Mouse (Mus musculus): Measurements from ENCODE around the gene Cdc14a. TPM values are rescaled to one million over a fixed set of nuclear protein-coding genes. Genes with fewer than 3 reads are reported as not detected.

The Cdc14a gene
- polyA plus RNA-seq, 1 experiment from 2014 or later = 4.0 TPM

DNA sequence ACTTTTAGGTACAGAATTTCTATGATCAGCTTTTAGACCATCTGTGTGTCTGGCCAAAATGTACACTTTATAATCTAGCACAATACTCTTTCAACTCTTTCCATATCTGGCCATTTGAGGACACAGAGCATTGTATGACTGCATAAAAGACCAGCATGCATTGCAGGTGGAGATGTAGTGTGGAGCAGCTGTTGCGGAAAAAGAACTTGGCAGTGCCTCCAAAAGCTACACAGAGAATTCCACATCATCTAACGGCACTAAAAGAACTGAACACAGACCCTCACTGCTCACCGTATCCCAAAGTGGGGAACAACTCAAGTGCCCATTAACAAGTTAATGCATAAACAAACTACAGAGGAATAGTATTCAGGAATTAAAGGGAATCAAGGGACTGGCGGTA lies 112.0 kb downstream of the Cdc14a start:
- ATAC-seq = no peak
- H3K36me3 ChIP-seq (ENCODE audit: control insufficient read depth, insufficient read depth, low read length) = no peaks in the 10 kb centered on the region
- no peak overlapping the region for H3K4me2 ChIP-seq (ENCODE audit: low read length)
- WGBS = 78% methylated on average over 4 of the region's 4 CpGs
- no peak overlapping the region for H3K4me3 ChIP-seq (ENCODE audit: low read depth, low read length)
- H3K9ac ChIP-seq (ENCODE audit: low read depth, low read length) = no peak overlapping the region
- H3K27ac ChIP-seq (ENCODE audit: low read length) = no peak overlapping the region
- H3K4me1 ChIP-seq (ENCODE audit: control insufficient read depth, insufficient read depth, low read length) = no peaks in the 10 kb centered on the region
- H3K9me3 ChIP-seq (replicated peaks; ENCODE audit: control insufficient read depth, low read length, poor library complexity, severe bottlenecking) = 0 out of 2 replicates have a peak, but pooled peaks cover 2% of the 10 kb centered on the region
- no peaks in the 10 kb centered on the region for H3K27me3 ChIP-seq (ENCODE audit: control insufficient read depth, insufficient read depth, low read depth, low read length)

DNA sequence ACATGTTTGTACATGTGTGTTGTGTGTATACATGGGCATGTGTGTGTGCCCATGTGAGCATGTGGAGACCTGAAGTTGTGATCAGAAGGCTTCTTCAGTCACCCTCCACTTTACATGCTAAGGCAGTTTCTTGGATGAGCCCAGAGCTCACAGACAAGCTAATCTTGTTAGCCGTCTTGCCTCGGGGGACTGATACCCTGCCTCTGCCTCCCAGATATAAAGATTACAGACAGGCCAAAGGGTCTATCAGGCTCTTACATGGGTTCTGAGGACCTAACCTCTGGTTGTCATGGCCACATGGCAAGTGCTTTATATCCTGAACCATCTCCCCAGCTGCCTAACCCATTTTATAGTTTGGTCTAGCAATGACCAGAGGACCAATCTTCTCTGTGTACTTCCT lies 112.7 kb downstream of the Cdc14a start:
- Histone ChIP-seq H3K4me2 (ENCODE audit: low read length) (no peak overlapping the region), H3K36me3 (ENCODE audit: control insufficient read depth, insufficient read depth, low read length) (no peaks in the 10 kb centered on the region), H3K4me1 (ENCODE audit: control insufficient read depth, insufficient read depth, low read length) (no peaks in the 10 kb centered on the region), H3K27ac (ENCODE audit: low read length) (no peak overlapping the region), H3K4me3 (ENCODE audit: low read depth, low read length) (no peak overlapping the region), H3K27me3 (ENCODE audit: control insufficient read depth, insufficient read depth, low read depth, low read length) (no peaks in the 10 kb centered on the region), H3K9me3 (replicated peaks; ENCODE audit: control insufficient read depth, low read length, poor library complexity, severe bottlenecking) (0 out of 2 replicates have a peak, but pooled peaks cover 2% of the 10 kb centered on the region), H3K9ac (ENCODE audit: low read depth, low read length) (no peak overlapping the region)
- 89% methylated on average over 2 of the region's 2 CpGs for WGBS
- ATAC-seq = no peak

DNA sequence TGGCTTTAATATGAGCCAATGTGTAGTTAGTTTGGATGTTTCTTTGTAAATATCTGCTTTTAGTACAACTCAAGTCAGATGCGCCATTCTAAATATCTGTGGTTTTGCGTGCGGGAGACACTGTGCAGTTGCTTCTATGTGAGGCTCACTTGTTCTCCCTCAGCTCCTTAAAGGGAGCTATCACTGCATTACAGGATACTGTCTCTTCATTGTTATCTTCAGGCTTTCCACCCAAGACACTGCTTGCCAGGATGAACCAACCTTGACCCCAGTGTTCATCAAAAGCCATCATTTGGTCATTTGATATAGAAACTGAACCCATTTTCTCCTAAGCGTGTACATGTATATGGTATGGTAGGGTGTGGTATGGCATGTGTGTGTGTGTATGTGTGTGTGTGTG lies 113.2 kb downstream of the Cdc14a start:
- no peaks in the 10 kb centered on the region for H3K27me3 ChIP-seq (ENCODE audit: control insufficient read depth, insufficient read depth, low read depth, low read length)
- no peak overlapping the region for H3K4me3 ChIP-seq (ENCODE audit: low read depth, low read length)
- H3K36me3 ChIP-seq (ENCODE audit: control insufficient read depth, insufficient read depth, low read length) = no peaks in the 10 kb centered on the region
- no peak overlapping the region for H3K4me2 ChIP-seq (ENCODE audit: low read length)
- no peak for ATAC-seq
- H3K4me1 ChIP-seq (ENCODE audit: control insufficient read depth, insufficient read depth, low read length) = no peaks in the 10 kb centered on the region; the same call in 1 of the 2 replicates
- WGBS = 98% methylated on average over 4 of the region's 4 CpGs
- H3K27ac ChIP-seq (ENCODE audit: low read length) = no peak overlapping the region
- 0 out of 2 replicates have a peak, but pooled peaks cover 2% of the 10 kb centered on the region for H3K9me3 ChIP-seq (replicated peaks; ENCODE audit: control insufficient read depth, low read length, poor library complexity, severe bottlenecking)
- H3K9ac ChIP-seq (ENCODE audit: low read depth, low read length) = no peak overlapping the region

DNA sequence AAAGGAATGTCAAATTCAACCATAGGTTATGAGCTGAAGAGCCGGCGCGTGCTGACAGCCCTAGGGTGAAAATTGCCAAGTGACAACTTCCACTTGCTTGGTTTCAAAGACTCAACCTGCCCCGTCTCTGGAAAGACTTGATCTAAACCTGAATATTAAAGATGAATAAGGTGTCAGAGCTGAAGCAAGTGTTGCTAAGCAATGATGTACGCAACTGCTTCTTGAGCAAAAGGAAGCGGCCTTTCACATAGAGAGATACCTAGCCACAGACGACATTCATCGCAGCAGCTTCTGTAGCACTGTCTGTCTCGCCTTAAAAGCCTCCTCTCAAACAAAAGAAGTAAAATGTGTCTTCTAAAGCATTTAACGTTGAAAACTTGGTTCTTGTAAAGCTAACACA lies 113.8 kb downstream of the Cdc14a start:
- H3K4me1 ChIP-seq (ENCODE audit: control insufficient read depth, insufficient read depth, low read length) = no peaks in the 10 kb centered on the region; the same call in 1 of the 2 replicates
- H3K36me3 ChIP-seq (ENCODE audit: control insufficient read depth, insufficient read depth, low read length) = no peaks in the 10 kb centered on the region
- no peak overlapping the region for H3K4me2 ChIP-seq (ENCODE audit: low read length)
- no peaks in the 10 kb centered on the region for H3K27me3 ChIP-seq (ENCODE audit: control insufficient read depth, insufficient read depth, low read depth, low read length)
- ATAC-seq = peak; percentile 74
- H3K4me3 ChIP-seq (ENCODE audit: low read depth, low read length) = no peak overlapping the region
- H3K9ac ChIP-seq (ENCODE audit: low read depth, low read length) = no peak overlapping the region
- WGBS = 80% methylated on average over 10 of the region's 10 CpGs
- 0 out of 2 replicates have a peak, but pooled peaks cover 2% of the 10 kb centered on the region for H3K9me3 ChIP-seq (replicated peaks; ENCODE audit: control insufficient read depth, low read length, poor library complexity, severe bottlenecking)
- no peak overlapping the region for H3K27ac ChIP-seq (ENCODE audit: low read length)

DNA sequence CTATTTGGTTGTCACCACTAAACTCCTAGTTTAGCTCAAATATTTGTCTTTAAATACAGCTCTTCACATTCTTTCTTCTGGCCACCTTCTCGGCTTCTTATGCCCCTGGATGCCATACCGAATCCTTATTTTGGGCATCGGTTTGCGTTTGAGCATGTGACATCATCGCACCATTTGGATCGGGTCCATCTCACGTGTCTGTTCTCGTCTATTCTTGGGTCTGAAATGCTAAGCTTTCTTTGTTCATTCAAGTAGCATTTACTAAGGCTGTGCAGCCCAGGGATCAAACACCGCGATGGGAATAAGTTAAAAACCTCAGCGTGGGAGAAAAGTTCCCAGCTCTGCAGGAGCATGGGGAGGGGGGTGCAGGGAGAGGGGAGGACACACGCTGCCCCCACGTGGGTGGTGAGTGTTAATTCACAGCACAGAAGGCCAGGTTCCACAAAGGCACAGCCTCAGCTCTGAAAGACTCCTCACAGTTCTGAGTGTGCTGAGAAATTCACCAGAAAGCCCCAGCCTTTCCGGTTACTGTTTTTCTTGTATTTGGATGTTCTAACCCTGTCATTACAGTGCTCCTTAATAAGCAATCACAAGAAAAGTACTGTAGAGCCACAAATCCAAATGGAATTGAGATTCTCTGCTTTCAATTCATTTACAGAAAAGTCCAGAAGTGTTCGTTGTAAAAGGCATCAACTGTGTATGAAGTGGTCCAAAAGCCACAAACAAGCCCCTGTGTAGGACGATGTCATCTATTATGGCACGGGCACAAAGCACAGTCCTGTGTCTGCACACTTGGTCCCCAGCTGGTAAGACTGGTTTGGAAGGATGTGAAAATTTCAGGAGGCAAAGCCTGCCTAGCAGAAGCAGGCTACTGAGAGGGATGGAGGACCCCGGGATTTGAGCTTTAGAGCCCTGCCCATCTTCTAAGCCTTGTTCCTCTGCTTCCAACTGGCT lies 118.8 kb downstream of the Cdc14a start:
- H3K27me3 ChIP-seq (ENCODE audit: control insufficient read depth, insufficient read depth, low read depth, low read length) = no peaks in the 10 kb centered on the region
- H3K9ac ChIP-seq (ENCODE audit: low read depth, low read length) = no peak overlapping the region
- H3K27ac ChIP-seq (ENCODE audit: low read length) = no peak overlapping the region
- no peaks in the 10 kb centered on the region for H3K36me3 ChIP-seq (ENCODE audit: control insufficient read depth, insufficient read depth, low read length)
- H3K9me3 ChIP-seq (replicated peaks; ENCODE audit: control insufficient read depth, low read length, poor library complexity, severe bottlenecking) = no peaks in the 10 kb centered on the region
- 0 out of 2 replicates have a peak, but pooled peaks have one; percentile 14 for ATAC-seq
- WGBS = 63% methylated on average over 18 of the region's 18 CpGs
- H3K4me1 ChIP-seq (ENCODE audit: control insufficient read depth, insufficient read depth, low read length) = no peaks in the 10 kb centered on the region; the same call in 1 of the 2 replicates
- no peak overlapping the region for H3K4me3 ChIP-seq (ENCODE audit: low read depth, low read length)
- no peak overlapping the region for H3K4me2 ChIP-seq (ENCODE audit: low read length)

DNA sequence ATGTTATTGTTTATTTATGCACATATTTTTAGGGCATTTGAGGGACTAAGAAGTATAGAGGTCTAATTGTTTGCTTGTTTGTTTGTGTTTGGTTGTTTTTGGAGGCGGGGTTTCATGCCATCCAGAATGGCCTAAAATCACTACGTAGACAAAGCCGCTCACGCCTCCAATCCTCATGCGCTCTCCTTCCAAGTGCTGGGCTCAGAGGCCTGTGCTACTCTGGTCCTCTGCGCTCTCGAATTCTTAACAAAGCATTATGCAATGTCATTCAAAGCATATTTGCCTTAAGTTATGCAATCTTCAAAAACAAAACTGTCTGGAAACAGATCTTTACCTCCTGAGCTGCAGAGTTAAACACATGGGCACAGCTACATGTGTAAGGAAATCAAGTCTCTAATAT lies 121.3 kb downstream of the Cdc14a start:
- WGBS = 97% methylated on average over 7 of the region's 7 CpGs
- H3K36me3 ChIP-seq (ENCODE audit: control insufficient read depth, insufficient read depth, low read length) = no peaks in the 10 kb centered on the region
- H3K27ac ChIP-seq (ENCODE audit: low read length) = no peak overlapping the region
- H3K4me3 ChIP-seq (ENCODE audit: low read depth, low read length) = no peak overlapping the region
- no peaks in the 10 kb centered on the region for H3K27me3 ChIP-seq (ENCODE audit: control insufficient read depth, insufficient read depth, low read depth, low read length)
- no peak overlapping the region for H3K9ac ChIP-seq (ENCODE audit: low read depth, low read length)
- ATAC-seq = no peak
- H3K4me2 ChIP-seq (ENCODE audit: low read length) = no peak overlapping the region
- H3K4me1 ChIP-seq (ENCODE audit: control insufficient read depth, insufficient read depth, low read length) = no peaks in the 10 kb centered on the region; the same call in 1 of the 2 replicates
- no peaks in the 10 kb centered on the region for H3K9me3 ChIP-seq (replicated peaks; ENCODE audit: control insufficient read depth, low read length, poor library complexity, severe bottlenecking)

DNA sequence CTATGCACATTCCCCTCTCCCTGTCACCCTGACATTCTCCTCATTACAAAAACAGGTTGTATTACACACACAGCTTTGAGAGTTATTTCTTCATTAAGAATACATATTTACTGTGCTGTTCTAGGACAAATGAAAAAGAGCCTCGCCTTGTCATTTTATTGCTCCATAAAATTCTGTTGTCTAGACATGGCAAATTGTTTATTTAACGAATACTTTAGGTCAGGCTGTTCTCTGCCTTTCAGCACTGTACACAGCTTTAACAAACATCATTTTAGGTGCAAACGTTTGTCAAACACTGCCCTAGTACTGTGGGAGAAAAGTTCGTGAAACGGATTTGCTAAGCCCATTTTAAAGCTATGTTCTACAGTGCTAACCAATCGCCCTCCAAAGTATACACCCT lies 122.1 kb downstream of the Cdc14a start:
- H3K27ac ChIP-seq (ENCODE audit: low read length) = no peak overlapping the region
- H3K27me3 ChIP-seq (ENCODE audit: control insufficient read depth, insufficient read depth, low read depth, low read length) = no peaks in the 10 kb centered on the region
- H3K4me2 ChIP-seq (ENCODE audit: low read length) = no peak overlapping the region
- no peak overlapping the region for H3K9ac ChIP-seq (ENCODE audit: low read depth, low read length)
- no peaks in the 10 kb centered on the region for H3K9me3 ChIP-seq (replicated peaks; ENCODE audit: control insufficient read depth, low read length, poor library complexity, severe bottlenecking)
- no peak overlapping the region for H3K4me3 ChIP-seq (ENCODE audit: low read depth, low read length)
- 93% methylated on average over 6 of the region's 6 CpGs for WGBS
- no peaks in the 10 kb centered on the region; the same call in 1 of the 2 replicates for H3K4me1 ChIP-seq (ENCODE audit: control insufficient read depth, insufficient read depth, low read length)
- ATAC-seq = no peak
- no peaks in the 10 kb centered on the region for H3K36me3 ChIP-seq (ENCODE audit: control insufficient read depth, insufficient read depth, low read length)

DNA sequence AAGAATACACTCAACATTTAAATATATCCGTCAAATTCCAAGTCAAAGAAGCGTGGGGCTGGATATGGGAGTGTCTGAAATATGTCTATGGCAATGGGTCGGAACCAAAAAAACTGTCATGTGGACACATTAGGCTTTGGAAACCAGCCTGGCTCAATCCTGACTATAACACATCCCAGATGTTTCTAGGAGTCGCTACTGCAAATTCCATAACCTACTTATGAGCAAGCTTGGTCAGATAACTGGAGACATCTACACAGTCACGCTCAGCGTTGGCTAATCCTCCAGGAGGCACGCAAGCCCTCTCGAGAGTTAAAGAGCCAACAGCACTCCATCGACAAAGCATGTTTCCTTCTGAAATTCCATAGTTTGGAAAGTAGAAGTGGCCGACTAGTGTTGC lies 125.1 kb downstream of the Cdc14a start:
- Histone ChIP-seq H3K27me3 (ENCODE audit: control insufficient read depth, insufficient read depth, low read depth, low read length) (no peaks in the 10 kb centered on the region), H3K27ac (ENCODE audit: low read length) (no peak overlapping the region), H3K36me3 (ENCODE audit: control insufficient read depth, insufficient read depth, low read length) (no peaks in the 10 kb centered on the region), H3K9ac (ENCODE audit: low read depth, low read length) (no peak overlapping the region), H3K4me1 (ENCODE audit: control insufficient read depth, insufficient read depth, low read length) (no peaks in the 10 kb centered on the region), H3K4me2 (ENCODE audit: low read length) (no peak overlapping the region), H3K4me3 (ENCODE audit: low read depth, low read length) (no peak overlapping the region), H3K9me3 (replicated peaks; ENCODE audit: control insufficient read depth, low read length, poor library complexity, severe bottlenecking) (no peaks in the 10 kb centered on the region)
- 94% methylated on average over 10 of the region's 10 CpGs for WGBS
- ATAC-seq = no peak

DNA sequence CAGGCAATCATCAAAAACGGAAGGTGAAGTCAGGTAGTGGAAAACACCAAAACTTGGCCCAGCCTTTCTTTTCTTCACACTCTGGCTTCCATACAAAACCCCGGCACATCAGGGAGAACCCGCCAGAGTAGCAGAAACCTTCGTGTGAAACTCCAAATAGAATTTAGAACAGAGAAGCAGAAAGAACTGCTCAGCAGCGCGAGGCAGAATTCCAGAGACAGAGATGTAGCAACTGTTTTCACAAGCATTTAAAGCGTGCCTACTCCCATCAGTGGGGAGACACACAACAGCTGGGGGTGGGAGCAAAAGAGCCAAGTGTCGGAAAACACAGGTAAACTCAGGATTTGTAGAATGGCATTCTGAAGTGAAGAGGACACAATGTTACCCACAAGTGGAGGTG lies 125.8 kb downstream of the Cdc14a start:
- H3K4me3 ChIP-seq (ENCODE audit: low read depth, low read length) = no peak overlapping the region
- no peak overlapping the region for H3K4me2 ChIP-seq (ENCODE audit: low read length)
- H3K27me3 ChIP-seq (ENCODE audit: control insufficient read depth, insufficient read depth, low read depth, low read length) = no peaks in the 10 kb centered on the region
- H3K9me3 ChIP-seq (replicated peaks; ENCODE audit: control insufficient read depth, low read length, poor library complexity, severe bottlenecking) = no peaks in the 10 kb centered on the region
- ATAC-seq = no peak
- H3K9ac ChIP-seq (ENCODE audit: low read depth, low read length) = no peak overlapping the region
- H3K27ac ChIP-seq (ENCODE audit: low read length) = no peak overlapping the region
- 0 out of 2 replicates have a peak, but pooled peaks cover 2% of the 10 kb centered on the region for H3K36me3 ChIP-seq (ENCODE audit: control insufficient read depth, insufficient read depth, low read length)
- WGBS = 92% methylated on average over 8 of the region's 8 CpGs
- H3K4me1 ChIP-seq (ENCODE audit: control insufficient read depth, insufficient read depth, low read length) = no peaks in the 10 kb centered on the region
